Mouse (Mus musculus): ENCODE results near the gene Tmem44. TPM values are rescaled to one million over a fixed set of nuclear protein-coding genes. Genes with fewer than 3 reads are reported as not detected.

The Tmem44 gene
- total RNA-seq (2021), result 10 to 100 TPM; 69.9 to 74.0 TPM
- long read RNA-seq, experiment 1, full-length matches to known transcripts, result 34 of 84 reads
- long read RNA-seq, experiment 1, partial matches to known transcripts, result 5 of 84 reads
- long read RNA-seq, experiment 1, other reads (novel, unspliced or antisense), result 45 of 84 reads
- long read RNA-seq, experiment 2, full-length matches to known transcripts, result 22 of 66 reads
- long read RNA-seq, experiment 2, partial matches to known transcripts, result 13 of 66 reads
- long read RNA-seq, experiment 2, other reads (novel, unspliced or antisense), result 31 of 66 reads

GRCm38 (mm10) chr16:30550748-30551192, at the start of gene Tmem44:
Gene Tmem44 (minus strand): TSS chr16:30550842.
- intact Hi-C loops (cut with DNase I), result no loop called here
- Histone ChIP-seq H3K27ac (peak within 1 kb of the TSS; percentile 94), H3K4me3 (peak within 1 kb of the TSS; percentile 71)
- TF ChIP-seq CTCF (IDR thresholded peaks at IDR 0.05), result no peak
- DNase-seq (ENCODE audit: extremely low spot score in 1 of 2, low spot score in 2 of 2), result no peak

- Histone ChIP-seq H3K4me3 (peak within 1 kb of the TSS; percentile 79), H3K27ac (peak within 1 kb of the TSS; percentile 96)
- peak; percentile 46 for TF ChIP-seq CTCF (IDR thresholded peaks at IDR 0.05)
- DNase-seq (ENCODE audit: extremely low spot score in 1 of 2, low spot score in 2 of 2), result peak; percentile 80 to 86
- intact Hi-C loops (cut with DNase I), result loop anchor here (5.0 to 10.0 kb wide), 4 partner anchors 63 to 755 kb away; no protein-coding TSS in a partner anchor
Measured at GRCm38 (mm10) chr16:30599491-30600268, 49.0 kb upstream of the Tmem44 start, which contains the start of gene Fam43a. Gene Fam43a (plus strand): TSS chr16:30599723.

GRCm38 (mm10) chr16:30596959-30597681, 46.5 kb upstream of the Tmem44 start:
- intact Hi-C loops (cut with DNase I), result loop anchor here (1.0 to 10.0 kb wide), 5 partner anchors 275 to 758 kb away; partner anchors contain the start of gene Xxylt1
- TF ChIP-seq CTCF (IDR thresholded peaks at IDR 0.05), result peak; percentile 96
- peak; percentile 88 to 95 for DNase-seq (ENCODE audit: extremely low spot score in 1 of 2, low spot score in 2 of 2)
- peak overlapping the region; percentile 23 for H3K4me3 ChIP-seq
- H3K27ac ChIP-seq, result 0 out of 2 replicates have a peak overlapping the region, but pooled peaks have one; percentile 28

GRCm38 (mm10) chr16:30595835-30596557, 45.4 kb upstream of the Tmem44 start:
- TF ChIP-seq CTCF (IDR thresholded peaks at IDR 0.05), result no peak
- intact Hi-C loops (cut with DNase I), result loop anchor here (2.0 to 10.0 kb wide), 3 partner anchors 276 to 759 kb away; partner anchors contain the start of gene Xxylt1
- DNase-seq (ENCODE audit: extremely low spot score in 1 of 2, low spot score in 2 of 2), result no peak
- Histone ChIP-seq H3K4me3 (no peak overlapping the region), H3K27ac (no peak overlapping the region)

- intact Hi-C loops (cut with DNase I), result loop anchor here (5.0 to 10.0 kb wide), 2 partner anchors 277 to 759 kb away; no protein-coding TSS in a partner anchor
- no peak overlapping the region for H3K4me3 ChIP-seq
- DNase-seq (ENCODE audit: extremely low spot score in 1 of 2, low spot score in 2 of 2), result no peak
- no peak overlapping the region for H3K27ac ChIP-seq
- no peak for TF ChIP-seq CTCF (IDR thresholded peaks at IDR 0.05)
Measured at GRCm38 (mm10) chr16:30595356-30595755, 44.7 kb upstream of the Tmem44 start.

GRCm38 (mm10) chr16:30591990-30592389, 41.3 kb upstream of the Tmem44 start:
- DNase-seq (ENCODE audit: extremely low spot score in 1 of 2, low spot score in 2 of 2), result no peak
- Histone ChIP-seq H3K27ac (no peak overlapping the region), H3K4me3 (no peak overlapping the region)
- intact Hi-C loops (cut with DNase I), result loop anchor here (10.0 kb wide), 1 partner anchor 763 kb away; no protein-coding TSS in a partner anchor
- TF ChIP-seq CTCF (IDR thresholded peaks at IDR 0.05), result peak; percentile 39

- no peak for DNase-seq (ENCODE audit: extremely low spot score in 1 of 2, low spot score in 2 of 2)
- no peak overlapping the region for H3K4me3 ChIP-seq
- H3K27ac ChIP-seq, result no peak overlapping the region
- intact Hi-C loops (cut with DNase I), result loop anchor here (10.0 kb wide), 1 partner anchor 764 kb away; no protein-coding TSS in a partner anchor
- TF ChIP-seq CTCF (IDR thresholded peaks at IDR 0.05), result no peak
Measured at GRCm38 (mm10) chr16:30590264-30591209, 39.9 kb upstream of the Tmem44 start.

- DNase-seq (ENCODE audit: extremely low spot score in 1 of 2, low spot score in 2 of 2), result peak; percentile 81 to 85
- intact Hi-C loops (cut with DNase I), result loop anchor here (2.0 kb wide), 1 partner anchor 483 kb away; no protein-coding TSS in a partner anchor
- Histone ChIP-seq H3K27ac (peak within 1 kb of the TSS; percentile 97), H3K4me3 (peak within 1 kb of the TSS; percentile 94)
- peak; percentile 41 for TF ChIP-seq CTCF (IDR thresholded peaks at IDR 0.05)
Measured at GRCm38 (mm10) chr16:30587494-30588327, 37.1 kb upstream of the Tmem44 start, which contains the start of gene Lsg1. Gene Lsg1 (minus strand): TSS chr16:30587592.
